Mouse (Mus musculus): ENCODE measurements around the gene Spin1.
"Not testable (repeated sequence)": the region's sequence is repeated elsewhere in the genome, so short reads cannot be mapped to it uniquely, and the experiment has no call there.

Gene Spin1

GRCm38 (mm10) chr13:51100233-51101015 lies at the start of gene Spin1:
TSS of gene Spin1 (plus strand) at chr13:51100880.
- peak; percentile 92 for DNase-seq

- DNase-seq = no peak
Observed at GRCm38 (mm10) chr13:51051016-51051415, 49.7 kb upstream of the Spin1 start.

- no peak for DNase-seq
Observed at GRCm38 (mm10) chr13:51052408-51052807, 48.3 kb upstream of the Spin1 start.

- no peak for DNase-seq
Observed at GRCm38 (mm10) chr13:51063024-51063423, 37.7 kb upstream of the Spin1 start.

- no peak for DNase-seq
Observed at GRCm38 (mm10) chr13:51063721-51064120, 37.0 kb upstream of the Spin1 start.

GRCm38 (mm10) chr13:51064429-51064828 lies 36.3 kb upstream of the Spin1 start:
- no peak for DNase-seq

GRCm38 (mm10) chr13:51071063-51071680 lies 29.5 kb upstream of the Spin1 start:
- no peak for DNase-seq

- no peak for DNase-seq
Observed at GRCm38 (mm10) chr13:51071763-51072276, 28.9 kb upstream of the Spin1 start.

GRCm38 (mm10) chr13:51072917-51073843 lies 27.5 kb upstream of the Spin1 start:
- DNase-seq = no peak

GRCm38 (mm10) chr13:51074081-51074680 lies 26.5 kb upstream of the Spin1 start:
- DNase-seq = no peak

- DNase-seq = not testable (repeated sequence)
Observed at GRCm38 (mm10) chr13:51076191-51076590, 24.5 kb upstream of the Spin1 start.

GRCm38 (mm10) chr13:51078586-51078985 lies 22.1 kb upstream of the Spin1 start:
- DNase-seq = not testable (repeated sequence)

GRCm38 (mm10) chr13:51080801-51081200 lies 19.9 kb upstream of the Spin1 start:
- DNase-seq = no peak

GRCm38 (mm10) chr13:51084241-51084640 lies 16.4 kb upstream of the Spin1 start:
- DNase-seq = no peak

- DNase-seq = no peak
Observed at GRCm38 (mm10) chr13:51085941-51086340, 14.7 kb upstream of the Spin1 start.

GRCm38 (mm10) chr13:51087253-51087652 lies 13.4 kb upstream of the Spin1 start:
- DNase-seq = no peak

- DNase-seq = no peak
Observed at GRCm38 (mm10) chr13:51088207-51088606, 12.5 kb upstream of the Spin1 start.

GRCm38 (mm10) chr13:51089058-51089457 lies 11.6 kb upstream of the Spin1 start:
- DNase-seq = no peak

GRCm38 (mm10) chr13:51090105-51090661 lies 10.5 kb upstream of the Spin1 start:
- DNase-seq = no peak

- DNase-seq = no peak
Observed at GRCm38 (mm10) chr13:51093430-51093829, 7.2 kb upstream of the Spin1 start.

- DNase-seq = no peak
Observed at GRCm38 (mm10) chr13:51094323-51095195, 6.1 kb upstream of the Spin1 start.

Measured in cerebellum, adult 8-10 months (tissue).